Mouse (Mus musculus) limb, embryonic 14.5 days (tissue): ENCODE measurements around the gene Stk38. TPM values are rescaled to one million over a fixed set of nuclear protein-coding genes. Genes with fewer than 3 reads are reported as not detected.

Source experiments
- ATAC-seq: fragments of 200-750 bp; cut with Nextera tagmentation; 2 replicates; pipeline ENCODE4 v1.8.0; 2017; ENCODE audit warnings: low read depth, moderate number of reproducible peaks, moderate TSS enrichment; ENCODE audit not compliant: low FRiP score
- DNase-seq: peaks from one replicate; pipeline ENCODE4 v3.0.0-alpha.2; 2015; ENCODE audit warnings: low spot score
- H3K27ac ChIP-seq: fragments of 300-500 bp; sonication (generic); replicated peaks from 2 replicates; pipeline ENCODE4 v1.5.1; 2014; ENCODE audit warnings: low read depth, mild to moderate bottlenecking, low read length, moderate library complexity, mixed read lengths
- H3K27me3 ChIP-seq: fragments of 300-500 bp; sonication (generic); 2 replicates; pipeline ENCODE4 v1.6.1; 2014; ENCODE audit warnings: low read length, mixed read lengths; ENCODE audit not compliant: control insufficient read depth, insufficient read depth
- H3K36me3 ChIP-seq: fragments of 300-500 bp; sonication (generic); 2 replicates; pipeline ENCODE4 v1.6.1; 2014; ENCODE audit warnings: mild to moderate bottlenecking, low read length, moderate library complexity, mixed read lengths; ENCODE audit not compliant: control insufficient read depth, insufficient read depth
- H3K4me1 ChIP-seq: fragments of 300-500 bp; sonication (generic); 2 replicates; pipeline ENCODE4 v1.6.1; 2014; ENCODE audit warnings: antibody characterized with exemption, low read length, mixed read lengths; ENCODE audit not compliant: control insufficient read depth, insufficient read depth
- H3K4me2 ChIP-seq: fragments of 300-500 bp; sonication (generic); replicated peaks from 2 replicates; pipeline ENCODE4 v1.6.1; 2014; ENCODE audit warnings: low read depth, mild to moderate bottlenecking, low read length, moderate library complexity; ENCODE audit not compliant: severe bottlenecking
- H3K4me3 ChIP-seq: fragments of 300-500 bp; sonication (generic); replicated peaks from 2 replicates; pipeline ENCODE4 v1.5.1; 2014; ENCODE audit warnings: low read length
- H3K9ac ChIP-seq: fragments of 300-500 bp; sonication (generic); 2 replicates; pipeline ENCODE4 v1.6.1; 2014; ENCODE audit warnings: mild to moderate bottlenecking, low read depth, low read length, moderate library complexity; ENCODE audit not compliant: severe bottlenecking
- H3K9me3 ChIP-seq: fragments of 300-500 bp; sonication (generic); 2 replicates; pipeline ENCODE4 v1.6.1; 2016; ENCODE audit warnings: low read length; ENCODE audit not compliant: control insufficient read depth
- POLR2A ChIP-seq: fragments of 200-500 bp; IDR thresholded peaks from 2 replicates; pipeline ENCODE4 v1.8.0; 2012; ENCODE audit warnings: inconsistent platforms, mild to moderate bottlenecking, moderate library complexity, borderline replicate concordance; ENCODE audit not compliant: insufficient read depth, insufficient read length; ENCODE audit errors: extremely low read depth
- WGBS: fragments of 180-500 bp; shearing (Covaris S2); extraction: QIAGEN DNeasy Blood & Tissue Kit; methylation state at CpG from one replicate; pipeline ENCODE4 v1.1.7; 2014; 5-methylcytosine and 5-hydroxymethylcytosine counted together
- polyA plus RNA-seq, 2 experiments: library from polyadenylated mRNA; depleted of rRNA in 1 of 2; stranded (reverse) in 1 of 2; unstranded in 1 of 2; fragments of >200 nt; fragmentation: Nextera tagmentation in 1 of 2; extraction: Ambion mirVana in 1 of 2; gene quantifications; 2 replicates each; pipeline versions ENCODE4 v1.2.1 to v1.2.3; 2012 to 2014

Stk38 gene
- polyA plus RNA-seq, 2 experiments = 86.6 to 115 TPM

- no peaks in the 10 kb centered on the region for H3K36me3 ChIP-seq
- no peak for ATAC-seq
- TF ChIP-seq POLR2A = no peak
- H3K27me3 ChIP-seq = no peaks in the 10 kb centered on the region
- no peaks in the 10 kb centered on the region for H3K4me1 ChIP-seq
- no peak within 1 kb of the TSS for H3K27ac ChIP-seq
- no peak within 1 kb of the TSS for H3K4me2 ChIP-seq
- H3K9me3 ChIP-seq = peaks cover 5% of the 10 kb centered on the region; the same call in 1 of the 2 replicates
- no peak within 1 kb of the TSS for H3K9ac ChIP-seq
- 87% methylated on average over 7 of the region's 7 CpGs for WGBS
- DNase-seq = no peak
- no peak within 1 kb of the TSS for H3K4me3 ChIP-seq
These were observed 64.1 kb downstream of the Stk38 start, which contains the start of gene Pxt1 for GRCm38 (mm10) chr17:28943740-28944139. Pxt1 (minus strand) TSS chr17:28943840.

DNA sequence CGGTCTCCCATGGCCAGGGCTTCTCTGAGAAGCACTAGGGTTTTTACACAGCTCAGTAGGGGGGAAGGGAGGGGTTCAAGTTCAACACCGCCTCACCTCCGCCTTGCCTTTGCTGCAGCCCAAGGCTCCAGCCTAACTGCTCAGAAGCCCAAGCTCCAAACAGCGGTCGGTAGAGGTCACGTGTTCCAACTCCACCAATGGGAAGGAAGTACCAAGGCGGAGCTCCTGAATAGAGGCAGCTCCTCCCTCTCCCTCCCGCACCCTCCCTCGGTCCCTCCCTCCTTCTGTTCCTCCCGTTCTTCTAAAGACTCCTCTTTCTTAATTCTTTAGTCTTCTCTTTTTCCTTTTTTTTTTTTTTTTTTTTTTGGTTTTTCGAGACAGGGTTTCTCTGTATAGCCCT is 65.7 kb downstream of the Stk38 start:
- no peak for TF ChIP-seq POLR2A
- H3K36me3 ChIP-seq = no peaks in the 10 kb centered on the region
- H3K9me3 ChIP-seq = no peaks in the 10 kb centered on the region
- H3K4me3 ChIP-seq = no peak overlapping the region
- no peak for ATAC-seq
- H3K9ac ChIP-seq = no peak overlapping the region
- no peaks in the 10 kb centered on the region for H3K27me3 ChIP-seq
- no peak overlapping the region for H3K4me2 ChIP-seq
- no peaks in the 10 kb centered on the region for H3K4me1 ChIP-seq
- WGBS = 76% methylated on average over 10 of the region's 11 CpGs
- DNase-seq = no peak
- no peak overlapping the region for H3K27ac ChIP-seq

DNA sequence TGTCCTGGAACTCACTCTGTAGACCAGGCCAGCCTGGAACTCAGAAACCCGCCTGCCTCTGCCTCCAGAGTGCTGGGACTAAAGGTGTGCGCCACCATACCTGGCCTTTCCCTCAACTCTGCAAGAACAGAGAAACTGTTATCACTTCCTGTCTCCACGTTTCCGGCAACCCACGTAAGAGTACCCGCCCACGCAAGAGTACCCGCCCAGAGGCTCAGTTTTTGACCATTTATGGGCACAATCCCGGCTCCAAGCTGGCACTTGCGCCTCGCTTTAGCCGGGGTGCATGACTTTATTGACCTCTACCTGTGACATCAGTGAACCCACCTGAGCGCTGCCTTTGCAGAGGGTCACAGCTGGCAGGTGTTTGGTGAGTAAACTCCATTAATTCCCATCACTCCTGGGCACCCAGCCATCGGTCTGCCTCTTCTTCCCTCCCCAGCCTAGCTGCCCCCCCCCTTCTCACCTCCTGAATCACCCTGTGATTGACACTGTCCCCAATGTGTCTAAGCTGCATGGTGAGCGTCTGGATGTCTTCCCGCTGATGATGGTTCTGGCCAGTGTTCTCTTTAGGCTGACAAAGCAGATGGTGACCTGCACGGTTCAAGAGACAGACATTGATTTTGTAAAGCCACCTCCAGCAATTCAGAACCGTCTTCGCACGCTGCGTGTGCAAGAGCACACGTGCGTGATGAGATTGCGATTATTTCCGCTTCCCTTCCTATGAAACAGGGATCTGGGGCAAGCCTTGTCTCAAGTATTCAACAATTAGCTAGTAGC is 66.8 kb downstream of the Stk38 start:
- H3K36me3 ChIP-seq = no peaks in the 10 kb centered on the region
- no peak for ATAC-seq
- TF ChIP-seq POLR2A = no peak

DNA sequence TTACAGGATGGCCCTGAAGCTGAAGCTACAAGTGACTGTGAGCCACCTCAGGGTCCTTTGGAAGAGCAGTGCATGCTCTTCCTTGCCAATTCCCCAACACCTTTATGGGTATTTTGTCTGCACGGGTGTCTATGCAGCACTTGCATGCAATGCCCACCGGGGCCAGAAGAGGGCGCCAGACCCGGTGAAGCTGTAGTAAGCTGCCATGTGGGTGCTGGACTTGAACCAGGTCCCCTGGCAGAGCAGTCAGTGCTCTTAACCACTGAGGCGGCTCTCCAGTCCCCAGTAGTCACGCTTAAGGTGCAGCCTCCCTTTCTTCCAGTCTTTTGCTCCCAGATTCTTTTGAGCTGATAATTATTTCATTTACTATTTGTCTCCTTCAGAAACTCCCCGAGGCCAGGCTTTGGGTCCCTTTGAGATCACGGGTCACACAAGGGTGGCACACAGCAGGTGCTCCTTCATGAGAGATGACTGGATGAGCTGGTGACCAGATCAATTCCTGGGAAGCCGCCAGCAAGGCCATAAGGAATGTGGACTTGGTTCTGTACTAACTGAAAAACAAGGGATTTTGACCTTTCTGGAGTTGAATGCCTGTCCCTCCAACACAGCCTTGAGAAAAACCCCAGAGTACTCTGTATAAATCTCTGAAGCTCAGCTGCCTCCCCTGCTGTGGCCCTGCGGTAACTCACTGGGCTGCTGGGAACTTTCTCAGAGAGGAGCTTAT is 71.0 kb downstream of the Stk38 start:
- H3K9me3 ChIP-seq = no peaks in the 10 kb centered on the region
- no peak overlapping the region for H3K4me3 ChIP-seq
- ATAC-seq (no peak), DNase-seq (no peak)
- no peaks in the 10 kb centered on the region for H3K4me1 ChIP-seq
- H3K36me3 ChIP-seq = no peaks in the 10 kb centered on the region
- no peaks in the 10 kb centered on the region for H3K27me3 ChIP-seq
- H3K9ac ChIP-seq = no peak overlapping the region
- H3K4me2 ChIP-seq = no peak overlapping the region
- no peak for TF ChIP-seq POLR2A
- H3K27ac ChIP-seq = no peak overlapping the region
- WGBS = 82% methylated on average over 10 of the region's 10 CpGs

More for the DNA sequence above, 66.8 kb downstream of the Stk38 start:
- WGBS = 92% methylated on average over 25 of the region's 25 CpGs
- H3K4me1 ChIP-seq = no peaks in the 10 kb centered on the region
- no peaks in the 10 kb centered on the region for H3K27me3 ChIP-seq
- H3K27ac ChIP-seq = no peak overlapping the region
- H3K4me3 ChIP-seq = no peak overlapping the region
- H3K9ac ChIP-seq = no peak overlapping the region
- DNase-seq = no peak
- H3K9me3 ChIP-seq = no peaks in the 10 kb centered on the region
- H3K4me2 ChIP-seq = no peak overlapping the region

DNA sequence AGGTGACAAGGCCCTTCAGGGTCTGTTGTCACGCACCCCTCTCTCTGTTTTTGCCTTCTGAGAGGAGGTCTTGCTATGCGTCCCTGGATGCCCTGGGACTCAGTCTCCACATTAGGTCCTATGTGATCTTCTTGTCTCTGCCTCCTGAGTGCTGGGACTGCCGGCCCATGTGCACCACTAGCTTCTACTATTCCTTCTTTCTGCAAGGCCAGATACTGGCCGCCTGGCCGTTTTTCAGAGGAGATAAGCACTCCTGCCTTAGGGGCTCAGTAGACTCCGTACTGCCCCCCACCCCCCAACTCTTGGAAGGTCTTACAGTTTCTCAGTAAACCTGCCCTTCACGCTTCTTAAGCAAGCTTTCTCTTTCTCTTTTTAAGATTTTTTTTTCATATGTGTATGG is 71.7 kb downstream of the Stk38 start:
- H3K27ac ChIP-seq = no peak overlapping the region
- 97% methylated on average over 7 of the region's 7 CpGs for WGBS

More for the DNA sequence above, 71.7 kb downstream of the Stk38 start:
- Histone ChIP-seq H3K27me3 (no peaks in the 10 kb centered on the region), H3K9ac (no peak overlapping the region), H3K4me2 (no peak overlapping the region), H3K4me1 (no peaks in the 10 kb centered on the region), H3K36me3 (no peaks in the 10 kb centered on the region), H3K4me3 (no peak overlapping the region), H3K9me3 (no peaks in the 10 kb centered on the region)
- no peak for DNase-seq
- no peak for ATAC-seq
- TF ChIP-seq POLR2A = no peak
